Comparison of ENCODE assay signal across 28 mouse cellular contexts in genomic region chr10:127907386-127907951, GRCm38 (mm10). TPM values are rescaled to one million over a fixed set of nuclear protein-coding genes. Genes with fewer than 3 reads are reported as not detected.
"Had no signal": no experiment of that assay in that cellular context is flagged by ENCODE, and none has a peak within 500 bp of the region (broad histone marks: within the 10 kb centered on the region; RNA-seq: fewer than 3 reads in every experiment).

No protein-coding gene starts in this region.

- H3K4me1 ChIP-seq: megakaryocyte, embryonic 14.5 days; midbrain, embryonic 15.5 days; neural tube, embryonic 12.5 days had no signal

- DNase-seq: lung, adult 2 months; lung, postnatal 14 days; lung, postnatal 36 days; retina, postnatal 1 day; right cerebral cortex, adult 18-20 months; right cerebral cortex, postnatal 25 days; right cerebral cortex, postnatal 4 days; spleen, adult 18-20 months; thymus, adult 18-20 months; thymus, postnatal 14 days; thymus, postnatal 36 days had no signal

- H3K9me3 ChIP-seq: lung, embryonic 15.5 days; megakaryocyte, embryonic 14.5 days; midbrain, embryonic 13.5 days; midbrain, embryonic 15.5 days; neural tube, embryonic 12.5 days had no signal

- H3K9ac ChIP-seq: lung, embryonic 15.5 days; midbrain, embryonic 13.5 days; midbrain, embryonic 15.5 days; neural tube, embryonic 12.5 days had no signal

- H3K27ac ChIP-seq: lung, embryonic 15.5 days; macrophage; midbrain, embryonic 13.5 days; midbrain, embryonic 15.5 days; neural tube, embryonic 12.5 days had no signal

- H3K36me3 ChIP-seq: lung, embryonic 15.5 days; midbrain, embryonic 13.5 days; midbrain, embryonic 15.5 days; neural tube, embryonic 12.5 days had no signal

- H3K4me3 ChIP-seq: lung, embryonic 15.5 days; megakaryocyte, embryonic 14.5 days; midbrain, embryonic 13.5 days; midbrain, embryonic 15.5 days; neural tube, embryonic 12.5 days had no signal

- H3K27me3 ChIP-seq: lung, embryonic 15.5 days; midbrain, embryonic 13.5 days; midbrain, embryonic 15.5 days; neural tube, embryonic 12.5 days had no signal

RNA-seq across cellular contexts. Expression of gene Sdr9c7, which starts 9.2 kb away (rescaled TPM):
- total RNA-seq: megakaryocyte progenitor cell, adult 5-6 weeks; monocyte, adult 5-6 weeks; neutrophil, adult 5-6 weeks had no signal
- polyA plus RNA-seq: lung, embryonic 15.5 days; lung, postnatal 0 days; macrophage; midbrain, embryonic 11.5 days; midbrain, embryonic 13.5 days; midbrain, embryonic 15.5 days; midbrain, postnatal 0 days; neural tube, embryonic 12.5 days; neural tube, embryonic 14.5 days; small intestine, adult 2 months; stomach, embryonic 14.5 days had no signal

RNA-seq across cellular contexts. Expression of gene Rdh7, which starts 18.9 kb away (rescaled TPM):
- total RNA-seq: megakaryocyte progenitor cell, adult 5-6 weeks; midbrain, postnatal 0 days; monocyte, adult 5-6 weeks; neutrophil, adult 5-6 weeks had no signal
- polyA plus RNA-seq: lung, embryonic 15.5 days; lung, postnatal 0 days; macrophage; midbrain, embryonic 11.5 days; midbrain, embryonic 13.5 days; midbrain, embryonic 15.5 days; midbrain, postnatal 0 days; neural tube, embryonic 12.5 days; neural tube, embryonic 14.5 days; stomach, embryonic 14.5 days; thymus, postnatal 0 days had no signal

RNA-seq across cellular contexts. Expression of gene Rdh16f2, which starts 41.2 kb away (rescaled TPM):
- total RNA-seq: megakaryocyte progenitor cell, adult 5-6 weeks; midbrain, postnatal 0 days; monocyte, adult 5-6 weeks; neutrophil, adult 5-6 weeks had no signal
- polyA plus RNA-seq: lung, adult 2 months; lung, embryonic 15.5 days; lung, postnatal 0 days; macrophage; midbrain, embryonic 11.5 days; midbrain, embryonic 13.5 days; midbrain, embryonic 15.5 days; midbrain, postnatal 0 days; neural tube, embryonic 12.5 days; neural tube, embryonic 14.5 days; stomach, embryonic 14.5 days had no signal

RNA-seq across cellular contexts. Expression of gene Rdh19, which starts 57.7 kb away (rescaled TPM):
- total RNA-seq: megakaryocyte progenitor cell, adult 5-6 weeks; midbrain, postnatal 0 days; monocyte, adult 5-6 weeks; neutrophil, adult 5-6 weeks had no signal
- polyA plus RNA-seq: lung, adult 2 months; lung, embryonic 15.5 days; lung, postnatal 0 days; macrophage; midbrain, embryonic 11.5 days; midbrain, embryonic 13.5 days; midbrain, embryonic 15.5 days; midbrain, postnatal 0 days; neural tube, embryonic 12.5 days; neural tube, embryonic 14.5 days; small intestine, adult 2 months; stomach, embryonic 14.5 days; stomach, embryonic 16.5 days; thymus, postnatal 0 days had no signal
